ENCODE assay signal across 12 mouse cellular contexts in the genomic region with DNA sequence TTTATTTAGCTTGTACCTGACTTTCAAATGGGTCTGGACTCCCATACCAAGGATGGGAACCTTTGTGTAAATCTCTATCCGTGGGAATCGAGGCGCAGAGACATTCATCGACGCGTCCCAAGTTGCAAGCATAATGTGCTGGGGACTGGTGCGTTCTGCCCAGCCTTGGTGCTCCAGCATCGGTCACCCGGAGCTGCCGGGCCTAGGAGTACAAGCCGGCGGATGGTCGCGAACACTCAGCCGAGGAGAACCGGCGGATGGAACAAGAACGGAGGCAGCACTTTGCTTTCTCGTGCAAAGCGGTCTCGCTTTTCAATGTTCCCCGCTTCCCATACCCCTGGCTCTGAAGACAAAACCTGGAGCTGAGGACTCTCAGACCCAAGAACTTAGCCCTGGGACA. TPM values are rescaled to one million over a fixed set of nuclear protein-coding genes. Genes with fewer than 3 reads are reported as not detected.
DNase-seq lines count a peak whose midpoint lies in the region; ATAC-seq lines count a peak whose summit lies in the region.
"Had no signal": no experiment of that assay in that cellular context is flagged by ENCODE, and none has a peak within 500 bp of the region (broad histone marks: within the 10 kb centered on the region; RNA-seq: fewer than 3 reads in every experiment).

No protein-coding gene starts in this region.

- WGBS in heart, embryonic 15.5 days, result under 1% methylated on average over 22 of the region's 22 CpGs
- 1% methylated on average over 22 of the region's 22 CpGs for WGBS in embryonic facial prominence, embryonic 11.5 days
- WGBS in hindbrain, embryonic 15.5 days, result 3% methylated on average over 22 of the region's 22 CpGs
- under 1% methylated on average over 22 of the region's 22 CpGs for WGBS in midbrain, embryonic 15.5 days

- H3K4me2 ChIP-seq in heart, embryonic 15.5 days, result peak overlapping the region; percentile 49
- H3K4me2 ChIP-seq in embryonic facial prominence, embryonic 11.5 days (ENCODE audit: low read depth, low read length), result peak overlapping the region; percentile 49
- peak overlapping the region; percentile 56 for H3K4me2 ChIP-seq in hindbrain, embryonic 15.5 days
- peak overlapping the region; percentile 51 for H3K4me2 ChIP-seq in midbrain, embryonic 15.5 days

- no peak for DNase-seq in heart, postnatal 25 days (ENCODE audit: low spot score)
- no peak for DNase-seq in embryonic facial prominence, embryonic 11.5 days (ENCODE audit: low spot score)
- DNase-seq in left cerebral cortex, postnatal 25 days (ENCODE audit: low spot score in 2 of 2), result no peak
- DNase-seq in ovary, postnatal 36 days (ENCODE audit: low spot score), result no peak
- DNase-seq in adrenal gland, postnatal 36 days, result no peak

- no peak for ATAC-seq in heart, embryonic 15.5 days (replicated peaks; ENCODE audit: insufficient number of reproducible peaks, insufficient read depth, low FRiP score, low read depth)
- ATAC-seq in embryonic facial prominence, embryonic 11.5 days (replicated peaks; ENCODE audit: insufficient number of reproducible peaks, low FRiP score, low TSS enrichment, low read depth), result no peak
- no peak for ATAC-seq in hindbrain, embryonic 15.5 days (ENCODE audit: low FRiP score, low read depth)
- ATAC-seq in midbrain, embryonic 15.5 days (replicated peaks), result no peak

- peak overlapping the region; percentile 29 for H3K4me3 ChIP-seq in heart, embryonic 15.5 days
- H3K4me3 ChIP-seq in embryonic facial prominence, embryonic 11.5 days (ENCODE audit: low read depth, low read length), result peak overlapping the region; percentile 19
- H3K4me3 ChIP-seq in hindbrain, embryonic 15.5 days, result peak overlapping the region; percentile 30
- H3K4me3 ChIP-seq in midbrain, embryonic 15.5 days, result peak overlapping the region; percentile 31

- no peaks in the 10 kb centered on the region for H3K36me3 ChIP-seq in heart, embryonic 15.5 days
- no peaks in the 10 kb centered on the region for H3K36me3 ChIP-seq in embryonic facial prominence, embryonic 11.5 days (replicated peaks; ENCODE audit: control insufficient read depth, insufficient read depth, low read depth, low read length)
- no peaks in the 10 kb centered on the region for H3K36me3 ChIP-seq in hindbrain, embryonic 15.5 days
- H3K36me3 ChIP-seq in midbrain, embryonic 15.5 days (replicated peaks), result no peaks in the 10 kb centered on the region

- peaks cover 99% of the 10 kb centered on the region for H3K27me3 ChIP-seq in heart, embryonic 15.5 days
- H3K27me3 ChIP-seq in embryonic facial prominence, embryonic 11.5 days (ENCODE audit: control insufficient read depth, insufficient read depth, low read length), result peaks cover 87% of the 10 kb centered on the region
- peaks cover 80% of the 10 kb centered on the region for H3K27me3 ChIP-seq in hindbrain, embryonic 15.5 days
- H3K27me3 ChIP-seq in midbrain, embryonic 15.5 days (replicated peaks), result peaks cover 60% of the 10 kb centered on the region

- H3K4me1 ChIP-seq in heart, embryonic 15.5 days (replicated peaks), result peaks cover 12% of the 10 kb centered on the region
- peaks cover 11% of the 10 kb centered on the region for H3K4me1 ChIP-seq in embryonic facial prominence, embryonic 11.5 days (ENCODE audit: control insufficient read depth, insufficient read depth, low read length)
- peaks cover 25% of the 10 kb centered on the region for H3K4me1 ChIP-seq in hindbrain, embryonic 15.5 days (replicated peaks)
- H3K4me1 ChIP-seq in midbrain, embryonic 15.5 days, result peaks cover 55% of the 10 kb centered on the region

- no peak overlapping the region for H3K27ac ChIP-seq in heart, embryonic 15.5 days
- H3K27ac ChIP-seq in embryonic facial prominence, embryonic 11.5 days (replicated peaks; ENCODE audit: low read depth, low read length), result peak overlapping the region; percentile 52; the same call in 1 of the 2 replicates
- no peak overlapping the region for H3K27ac ChIP-seq in hindbrain, embryonic 15.5 days (replicated peaks)
- peak overlapping the region; percentile 77 for H3K27ac ChIP-seq in midbrain, embryonic 15.5 days
- H3K27ac ChIP-seq: liver, embryonic 14.5 days had no signal

- H3K9ac ChIP-seq in heart, embryonic 15.5 days, result no peak overlapping the region
- H3K9ac ChIP-seq in embryonic facial prominence, embryonic 11.5 days (replicated peaks; ENCODE audit: low read length), result peak overlapping the region; percentile 58
- 0 out of 2 replicates have a peak overlapping the region, but pooled peaks have one; percentile 11 for H3K9ac ChIP-seq in hindbrain, embryonic 15.5 days
- peak overlapping the region; percentile 36 for H3K9ac ChIP-seq in midbrain, embryonic 15.5 days
- H3K9ac ChIP-seq: liver, embryonic 14.5 days had no signal

- intact Hi-C loops in heart, postnatal 25 days (cut with DNase I), result no loop called here
- intact Hi-C loops in left cerebral cortex, postnatal 25 days (cut with DNase I), result no loop called here

- H3K9me3 ChIP-seq in heart, embryonic 15.5 days (replicated peaks), result no peaks in the 10 kb centered on the region
- no peaks in the 10 kb centered on the region for H3K9me3 ChIP-seq in embryonic facial prominence, embryonic 11.5 days (replicated peaks; ENCODE audit: control insufficient read depth, low read length)
- no peaks in the 10 kb centered on the region for H3K9me3 ChIP-seq in hindbrain, embryonic 15.5 days
- no peaks in the 10 kb centered on the region for H3K9me3 ChIP-seq in midbrain, embryonic 15.5 days

RNA-seq across cellular contexts. Expression of gene Pax7, which starts 12.3 kb away (rescaled TPM):
- not detected in 2 replicates for polyA plus RNA-seq in heart, embryonic 15.5 days (2015; fragmentation: Nextera tagmentation; extraction: Ambion mirVana)
- not detected for total RNA-seq in heart, postnatal 25 days (2021)
- polyA plus RNA-seq in embryonic facial prominence, embryonic 11.5 days (2014; fragmentation: Nextera tagmentation; extraction: Ambion mirVana), result 1.9 and 2.0 TPM in 2 replicates
- polyA plus RNA-seq in hindbrain, embryonic 15.5 days (2015; fragmentation: Nextera tagmentation; extraction: Ambion mirVana), result 0.39 and 1.1 TPM in 2 replicates
- 3.5 and 3.8 TPM in 2 replicates for polyA plus RNA-seq in midbrain, embryonic 15.5 days (2015; fragmentation: Nextera tagmentation; extraction: Ambion mirVana)
- total RNA-seq in left cerebral cortex, postnatal 25 days (2021), result not detected
- not detected for total RNA-seq in adrenal gland, postnatal 36 days (2021)
- total RNA-seq: adrenal gland, postnatal 14 days; neutrophil, adult 5-6 weeks had no signal
- polyA plus RNA-seq: cortical plate, adult 2 months; liver, embryonic 14.5 days had no signal

Comparison
In these comparisons a context has a peak if more than half of its experiments do, and no peak if none do; other contexts are left out.
1. H3K27ac ChIP-seq: peak in embryonic facial prominence, embryonic 11.5 days (single experiment) and midbrain, embryonic 15.5 days (single experiment); none in heart, embryonic 15.5 days (single experiment) and hindbrain, embryonic 15.5 days (single experiment).
2. Peak in every context shown above with its lines, with median percentiles within 50 percentile points of each other: H3K4me2 ChIP-seq and H3K4me3 ChIP-seq.